Comparison of ENCODE assay signal across 13 mouse cellular contexts in genomic region chr11:97578286-97578685, GRCm38 (mm10). TPM values are rescaled to one million over a fixed set of nuclear protein-coding genes. Genes with fewer than 3 reads are reported as not detected.
DNase-seq lines count a peak whose midpoint lies in the region; ATAC-seq and TF ChIP-seq lines count a peak whose summit lies in the region.
"Had no signal": no experiment of that assay in that cellular context is flagged by ENCODE, and none has a peak within 500 bp of the region (broad histone marks: within the 10 kb centered on the region; RNA-seq: fewer than 3 reads in every experiment).

No protein-coding gene starts in this region.

- no peaks in the 10 kb centered on the region for H3K36me3 ChIP-seq in midbrain, embryonic 12.5 days
- no peaks in the 10 kb centered on the region for H3K36me3 ChIP-seq in midbrain, postnatal 0 days (ENCODE audit: insufficient read depth, low read length)
- no peaks in the 10 kb centered on the region for H3K36me3 ChIP-seq in embryonic facial prominence, embryonic 10.5 days (replicated peaks)
- no peaks in the 10 kb centered on the region for H3K36me3 ChIP-seq in midbrain, embryonic 14.5 days (ENCODE audit: control insufficient read depth, insufficient read depth, low read length)
- H3K36me3 ChIP-seq: neural tube, embryonic 12.5 days had no signal

- H3K4me2 ChIP-seq in midbrain, embryonic 12.5 days (replicated peaks), result no peak overlapping the region
- no peak overlapping the region for H3K4me2 ChIP-seq in midbrain, postnatal 0 days (ENCODE audit: low read depth, low read length, poor library complexity, severe bottlenecking)
- H3K4me2 ChIP-seq in midbrain, embryonic 14.5 days (ENCODE audit: low read length), result no peak overlapping the region

- no peak overlapping the region for H3K4me3 ChIP-seq in midbrain, embryonic 12.5 days
- no peak overlapping the region for H3K4me3 ChIP-seq in midbrain, postnatal 0 days (ENCODE audit: low read depth, low read length)
- 0 out of 2 replicates have a peak overlapping the region, but pooled peaks have one; percentile 2 for H3K4me3 ChIP-seq in embryonic facial prominence, embryonic 10.5 days
- H3K4me3 ChIP-seq in midbrain, embryonic 14.5 days (replicated peaks; ENCODE audit: low read depth, low read length), result no peak overlapping the region
- H3K4me3 ChIP-seq: neural tube, embryonic 12.5 days had no signal

- ATAC-seq in midbrain, embryonic 12.5 days (ENCODE audit: low FRiP score, low read depth), result no peak
- no peak for ATAC-seq in midbrain, postnatal 0 days (ENCODE audit: low FRiP score)
- ATAC-seq in midbrain, embryonic 14.5 days (ENCODE audit: low FRiP score, low TSS enrichment), result no peak
- ATAC-seq in granulocyte monocyte progenitor cell, adult 5-6 weeks (replicated peaks; ENCODE audit: poor library complexity, severe bottlenecking), result no peak

- DNase-seq in midbrain, postnatal 0 days (ENCODE audit: low spot score), result no peak
- no peak for DNase-seq in embryonic facial prominence, embryonic 10.5 days (ENCODE audit: low spot score)
- DNase-seq in kidney, postnatal 25 days, result peak; percentile 92 to 94
- DNase-seq in midbrain, embryonic 14.5 days, result no peak
- DNase-seq in left cerebral cortex, adult 9 months (ENCODE audit: low spot score in 2 of 2), result no peak
- DNase-seq in adrenal gland, postnatal 25 days, result no peak
- DNase-seq: left cerebral cortex, postnatal 4 days; thymus, postnatal 14 days had no signal

- peaks cover 35% of the 10 kb centered on the region for H3K4me1 ChIP-seq in midbrain, embryonic 12.5 days
- no peaks in the 10 kb centered on the region for H3K4me1 ChIP-seq in midbrain, postnatal 0 days (ENCODE audit: insufficient read depth, low read length)
- H3K4me1 ChIP-seq in embryonic facial prominence, embryonic 10.5 days, result peaks cover 52% of the 10 kb centered on the region
- peaks cover 26% of the 10 kb centered on the region for H3K4me1 ChIP-seq in midbrain, embryonic 14.5 days (ENCODE audit: control insufficient read depth, insufficient read depth, low read length)

- peaks cover 40% of the 10 kb centered on the region for H3K27me3 ChIP-seq in midbrain, embryonic 12.5 days
- H3K27me3 ChIP-seq in midbrain, postnatal 0 days (ENCODE audit: insufficient read depth, low read length), result no peaks in the 10 kb centered on the region
- H3K27me3 ChIP-seq in embryonic facial prominence, embryonic 10.5 days (replicated peaks; ENCODE audit: low read depth, poor library complexity, severe bottlenecking), result peaks cover 75% of the 10 kb centered on the region
- H3K27me3 ChIP-seq in midbrain, embryonic 14.5 days (ENCODE audit: control insufficient read depth, insufficient read depth, low read length), result no peaks in the 10 kb centered on the region

- H3K9ac ChIP-seq in midbrain, embryonic 12.5 days (replicated peaks), result no peak overlapping the region
- H3K9ac ChIP-seq in midbrain, postnatal 0 days (replicated peaks; ENCODE audit: low read length, poor library complexity, severe bottlenecking), result no peak overlapping the region
- H3K9ac ChIP-seq in midbrain, embryonic 14.5 days (replicated peaks; ENCODE audit: low read length), result no peak overlapping the region
- H3K9ac ChIP-seq: neural tube, embryonic 12.5 days had no signal

- peak overlapping the region; percentile 40 for H3K27ac ChIP-seq in midbrain, embryonic 12.5 days (replicated peaks)
- no peak overlapping the region for H3K27ac ChIP-seq in midbrain, postnatal 0 days (ENCODE audit: low read depth, low read length)
- H3K27ac ChIP-seq in embryonic facial prominence, embryonic 10.5 days (replicated peaks), result 0 out of 2 replicates have a peak overlapping the region, but pooled peaks have one; percentile 7
- peak overlapping the region; percentile 58 for H3K27ac ChIP-seq in midbrain, embryonic 14.5 days (replicated peaks; ENCODE audit: low read depth, low read length)
- H3K27ac ChIP-seq: macrophage; neural tube, embryonic 12.5 days had no signal

- WGBS in midbrain, embryonic 12.5 days, result 61% methylated on average over 2 of the region's 2 CpGs
- 51% methylated on average over 2 of the region's 2 CpGs for WGBS in midbrain, postnatal 0 days
- WGBS in embryonic facial prominence, embryonic 10.5 days, result 33% methylated on average over 2 of the region's 2 CpGs
- 48% methylated on average over 2 of the region's 2 CpGs for WGBS in midbrain, embryonic 14.5 days

- no peak for TF ChIP-seq CTCF in midbrain, postnatal 0 days (IDR thresholded peaks at IDR 0.05)

- H3K9me3 ChIP-seq in midbrain, embryonic 12.5 days, result no peaks in the 10 kb centered on the region
- no peaks in the 10 kb centered on the region for H3K9me3 ChIP-seq in midbrain, postnatal 0 days (ENCODE audit: low read length)
- H3K9me3 ChIP-seq in embryonic facial prominence, embryonic 10.5 days, result no peaks in the 10 kb centered on the region
- H3K9me3 ChIP-seq in midbrain, embryonic 14.5 days (ENCODE audit: control insufficient read depth, low read length), result no peaks in the 10 kb centered on the region
- H3K9me3 ChIP-seq: neural tube, embryonic 12.5 days had no signal

RNA-seq across cellular contexts. Expression of gene Srcin1, which starts 2.3 kb away (rescaled TPM):
- polyA plus RNA-seq in midbrain, embryonic 12.5 days (2016; fragmentation: Nextera tagmentation; extraction: Ambion mirVana), result 6.5 and 7.3 TPM in 2 replicates
- 95.0 and 100 TPM in 2 replicates for total RNA-seq in midbrain, postnatal 0 days (2014; rRNA removed)
- polyA plus RNA-seq in midbrain, postnatal 0 days (2015; fragmentation: Nextera tagmentation; extraction: Ambion mirVana), result 13.1 and 14.0 TPM in 2 replicates
- 0.72 and 0.80 TPM in 2 replicates for polyA plus RNA-seq in embryonic facial prominence, embryonic 10.5 days (2016; fragmentation: Nextera tagmentation; extraction: Ambion mirVana)
- 9.6 and 15.1 TPM in 2 replicates for polyA plus RNA-seq in midbrain, embryonic 14.5 days (2014; fragmentation: Nextera tagmentation; extraction: Ambion mirVana)
- not detected in 2 replicates for total RNA-seq in granulocyte monocyte progenitor cell, adult 5-6 weeks (2014; fragmentation: Nextera tagmentation)
- not detected in 2 replicates for total RNA-seq in granulocyte monocyte progenitor cell, adult 5-6 weeks (2017)
- total RNA-seq in adrenal gland, postnatal 25 days (2021), result 9.8 and 9.9 TPM in 2 replicates
- total RNA-seq: common myeloid progenitor, adult 5-6 weeks had no signal

RNA-seq across cellular contexts. Expression of gene Epop, which starts 51.2 kb away (rescaled TPM):
- 14.2 and 16.2 TPM in 2 replicates for polyA plus RNA-seq in midbrain, embryonic 12.5 days (2016; fragmentation: Nextera tagmentation; extraction: Ambion mirVana)
- total RNA-seq in midbrain, postnatal 0 days (2014; rRNA removed), result 5.0 and 8.4 TPM in 2 replicates
- polyA plus RNA-seq in midbrain, postnatal 0 days (2015; fragmentation: Nextera tagmentation; extraction: Ambion mirVana), result 1.5 and 1.6 TPM in 2 replicates
- polyA plus RNA-seq in embryonic facial prominence, embryonic 10.5 days (2016; fragmentation: Nextera tagmentation; extraction: Ambion mirVana), result 13.0 and 14.4 TPM in 2 replicates
- polyA plus RNA-seq in midbrain, embryonic 14.5 days (2014; fragmentation: Nextera tagmentation; extraction: Ambion mirVana), result 1.9 and 2.8 TPM in 2 replicates
- 7.5 and 8.1 TPM in 2 replicates for total RNA-seq in granulocyte monocyte progenitor cell, adult 5-6 weeks (2014; fragmentation: Nextera tagmentation)
- total RNA-seq in granulocyte monocyte progenitor cell, adult 5-6 weeks (2017), result 1.6 and 2.5 TPM in 2 replicates
- total RNA-seq in adrenal gland, postnatal 25 days (2021), result 6.2 and 7.8 TPM in 2 replicates

Comparison
In these comparisons a context has a peak if more than half of its experiments do, and no peak if none do; other contexts are left out.
1. DNase-seq: peak in kidney, postnatal 25 days (2 of 2); none in midbrain, postnatal 0 days (single experiment), embryonic facial prominence, embryonic 10.5 days (single experiment), midbrain, embryonic 14.5 days (single experiment), left cerebral cortex, adult 9 months (0 of 2) and adrenal gland, postnatal 25 days (single experiment).